Mouse (Mus musculus) limb, embryonic 10.5 days (tissue): ENCODE results near the gene Far1. TPM values are rescaled to one million over a fixed set of nuclear protein-coding genes. Genes with fewer than 3 reads are reported as not detected.
A peak's percentile ranks its signal among the peaks of the same experiment; 100 is the strongest.

Source experiments
- DNase-seq: peaks from one replicate; pipeline ENCODE4 v3.0.0-alpha.2; 2017; ENCODE audit warnings: low spot score
- H3K27ac ChIP-seq: fragments of 300-500 bp; sonication (generic); 2 replicates; pipeline ENCODE4 v1.5.1; 2016; ENCODE audit warnings: mild to moderate bottlenecking
- H3K27me3 ChIP-seq: fragments of 300-500 bp; sonication (generic); 2 replicates; pipeline ENCODE4 v1.6.1; 2016; ENCODE audit warnings: low read depth, mild to moderate bottlenecking; ENCODE audit not compliant: poor library complexity, severe bottlenecking
- H3K36me3 ChIP-seq: fragments of 300-500 bp; sonication (generic); 2 replicates; pipeline ENCODE4 v1.6.1; 2016; ENCODE audit warnings: mild to moderate bottlenecking, moderate library complexity
- H3K4me1 ChIP-seq: fragments of 300-500 bp; sonication (generic); 2 replicates; pipeline ENCODE4 v1.6.1; 2016
- H3K4me3 ChIP-seq: fragments of 300-500 bp; sonication (generic); 2 replicates; pipeline ENCODE4 v1.5.1; 2016; ENCODE audit warnings: mild to moderate bottlenecking, moderate library complexity
- H3K9me3 ChIP-seq: fragments of 300-500 bp; sonication (generic); replicated peaks from 2 replicates; pipeline ENCODE4 v1.6.1; 2016; ENCODE audit warnings: mild to moderate bottlenecking
- WGBS: fragments of 180-500 bp; shearing (Covaris S2); methylation state at CpG from one replicate; pipeline ENCODE4 v1.1.7; 2016; 5-methylcytosine and 5-hydroxymethylcytosine counted together
- polyA plus RNA-seq: library from polyadenylated mRNA; unstranded; fragments of >200 nt; fragmentation: Nextera tagmentation; extraction: Ambion mirVana; gene quantifications from 2 replicates; pipeline ENCODE4 v1.2.1, GENCODE M21; 2016

The Far1 gene
- polyA plus RNA-seq, 1 experiment from 2014 or later, result 73.2 TPM

DNA sequence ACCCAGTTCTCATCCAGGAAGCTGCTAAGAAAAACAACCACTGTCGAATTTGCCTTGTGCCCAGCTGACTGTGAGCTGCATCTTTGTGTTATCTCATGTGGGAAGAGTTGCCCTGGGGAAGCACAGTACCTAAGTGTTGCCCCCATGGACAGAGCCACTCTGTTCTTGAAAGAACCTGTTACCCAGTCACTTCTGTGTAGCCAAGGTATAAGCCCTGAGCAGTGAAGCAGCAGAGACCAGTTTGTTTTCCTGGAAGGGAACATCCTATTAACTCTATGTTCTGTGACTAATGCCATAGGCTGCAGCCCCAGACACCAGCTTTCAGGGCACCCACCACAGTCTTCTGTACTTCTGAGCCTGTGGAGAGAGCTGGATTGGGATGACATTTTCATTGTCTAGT is 76.7 kb downstream of the Far1 start:
- H3K27ac ChIP-seq, result no peak overlapping the region
- H3K9me3 ChIP-seq, result no peaks in the 10 kb centered on the region
- no peaks in the 10 kb centered on the region for H3K36me3 ChIP-seq
- H3K27me3 ChIP-seq, result no peaks in the 10 kb centered on the region
- H3K4me3 ChIP-seq, result no peak overlapping the region
- no peak for DNase-seq
- 65% methylated on average over 1 of the region's 1 CpGs for WGBS
- no peaks in the 10 kb centered on the region for H3K4me1 ChIP-seq

DNA sequence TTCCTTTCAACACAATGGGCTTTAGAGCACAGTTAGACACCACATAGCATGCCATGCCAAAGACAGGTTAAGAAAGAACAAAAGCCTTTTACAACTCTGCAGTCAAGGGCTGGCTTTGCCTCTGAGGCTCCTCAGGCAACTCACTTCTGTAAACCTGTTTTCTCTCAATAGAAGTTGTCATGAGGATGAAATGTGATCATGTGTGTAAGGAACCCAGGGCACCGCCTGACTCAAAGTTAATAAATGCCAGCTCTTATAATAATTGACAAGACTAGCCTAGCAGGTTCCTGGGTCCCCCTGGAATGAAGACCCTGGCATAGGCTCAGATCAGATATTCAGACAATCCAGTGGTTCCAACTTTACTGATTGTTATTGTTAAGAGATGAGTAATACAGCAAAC is 77.5 kb downstream of the Far1 start:
- Histone ChIP-seq H3K36me3 (no peaks in the 10 kb centered on the region), H3K9me3 (no peaks in the 10 kb centered on the region), H3K4me3 (no peak overlapping the region), H3K27ac (no peak overlapping the region), H3K4me1 (no peaks in the 10 kb centered on the region), H3K27me3 (no peaks in the 10 kb centered on the region)
- DNase-seq, result no peak
- 74% methylated on average over 1 of the region's 1 CpGs for WGBS

DNA sequence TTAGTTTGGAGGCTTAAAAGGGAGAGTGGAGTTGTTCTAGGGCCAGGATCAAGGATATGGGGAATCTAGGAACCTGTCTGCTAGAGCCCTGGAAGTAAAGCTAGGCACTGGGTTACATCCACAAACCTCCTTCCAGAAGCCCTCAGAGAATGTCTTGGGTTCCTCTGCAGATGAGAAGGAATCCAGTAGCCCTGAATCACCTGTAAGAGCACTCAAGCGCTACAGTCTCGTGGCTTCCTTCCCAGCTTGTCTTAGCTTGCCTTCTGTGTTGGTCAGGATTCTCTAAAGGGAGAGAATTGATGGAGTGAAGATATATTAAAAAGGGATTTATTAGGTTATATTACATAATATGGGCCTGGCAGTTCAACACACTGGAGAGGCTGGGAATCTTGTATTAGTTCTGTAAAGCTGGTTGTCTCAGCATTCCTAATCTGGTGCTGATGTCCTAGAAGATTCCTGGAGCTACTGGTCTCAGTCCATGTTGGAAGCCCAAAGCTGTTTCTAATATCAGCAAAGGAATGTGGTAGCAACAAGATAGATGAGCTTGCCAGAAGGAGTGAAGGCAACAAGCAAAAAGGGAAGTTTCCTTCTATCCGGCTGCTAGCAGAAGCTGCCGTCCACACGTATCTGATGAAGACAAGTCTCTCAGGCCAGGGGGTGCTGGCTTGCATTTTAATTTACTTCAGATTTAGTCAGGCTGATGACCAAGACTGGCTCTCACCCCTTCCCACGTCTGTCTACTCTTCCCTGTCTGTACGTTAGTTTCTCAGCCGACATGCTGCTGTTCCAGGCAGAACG is 78.1 kb downstream of the Far1 start:
- no peaks in the 10 kb centered on the region for H3K4me1 ChIP-seq
- no peaks in the 10 kb centered on the region for H3K9me3 ChIP-seq
- no peak overlapping the region for H3K4me3 ChIP-seq
- no peaks in the 10 kb centered on the region for H3K36me3 ChIP-seq
- no peak overlapping the region for H3K27ac ChIP-seq
- no peaks in the 10 kb centered on the region for H3K27me3 ChIP-seq
- no peak for DNase-seq
- WGBS, result 81% methylated on average over 9 of the region's 9 CpGs

DNA sequence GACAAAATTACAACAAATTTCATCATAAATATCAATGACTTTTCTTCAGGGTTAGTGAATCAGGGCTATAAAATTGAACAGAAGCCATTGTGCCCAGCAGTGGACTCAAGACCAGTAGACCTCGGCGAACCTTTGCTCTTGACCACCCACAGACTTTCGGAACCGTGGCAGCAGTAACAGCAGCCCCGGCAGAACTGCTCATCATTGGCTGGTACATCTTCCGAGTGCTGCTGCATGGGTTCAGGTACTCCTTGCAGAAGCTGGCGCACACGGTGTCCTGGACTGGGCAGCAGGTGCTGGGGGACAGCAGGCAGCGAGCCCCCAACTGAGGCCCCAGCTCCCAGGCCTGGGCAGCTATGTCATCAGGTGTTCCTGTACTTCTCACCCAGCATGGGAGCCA is 79.1 kb downstream of the Far1 start:
- H3K27ac ChIP-seq, result no peak overlapping the region
- 90% methylated on average over 9 of the region's 9 CpGs for WGBS

DNA sequence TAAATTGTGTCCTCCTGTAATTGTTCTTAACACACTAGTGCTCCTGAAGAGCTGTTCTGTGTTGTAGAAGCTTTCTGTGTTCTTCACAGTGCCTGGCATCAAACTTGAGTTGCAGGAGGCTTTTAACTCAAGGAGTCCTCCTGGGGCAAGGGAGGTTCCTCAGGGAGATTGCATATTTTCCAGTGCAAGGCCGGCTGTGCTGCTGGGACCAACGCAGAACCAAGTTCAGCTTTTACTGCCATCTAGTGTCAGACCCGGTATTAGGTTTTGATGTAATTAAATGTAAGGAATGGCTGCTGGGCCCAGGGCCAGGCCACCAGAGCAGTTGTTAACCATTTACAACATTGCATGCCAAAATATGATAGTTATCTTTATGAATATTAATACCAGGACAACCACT is 80.7 kb downstream of the Far1 start:
- Histone ChIP-seq H3K4me3 (no peak overlapping the region), H3K4me1 (no peaks in the 10 kb centered on the region), H3K27ac (no peak overlapping the region), H3K9me3 (no peaks in the 10 kb centered on the region), H3K27me3 (no peaks in the 10 kb centered on the region), H3K36me3 (no peaks in the 10 kb centered on the region)
- 1% methylated on average over 3 of the region's 3 CpGs for WGBS
- peak; percentile 36 for DNase-seq

More for the DNA sequence above, 79.1 kb downstream of the Far1 start:
- Histone ChIP-seq H3K27me3 (no peaks in the 10 kb centered on the region), H3K36me3 (no peaks in the 10 kb centered on the region), H3K4me3 (no peak overlapping the region), H3K4me1 (no peaks in the 10 kb centered on the region), H3K9me3 (no peaks in the 10 kb centered on the region)
- DNase-seq, result no peak

DNA sequence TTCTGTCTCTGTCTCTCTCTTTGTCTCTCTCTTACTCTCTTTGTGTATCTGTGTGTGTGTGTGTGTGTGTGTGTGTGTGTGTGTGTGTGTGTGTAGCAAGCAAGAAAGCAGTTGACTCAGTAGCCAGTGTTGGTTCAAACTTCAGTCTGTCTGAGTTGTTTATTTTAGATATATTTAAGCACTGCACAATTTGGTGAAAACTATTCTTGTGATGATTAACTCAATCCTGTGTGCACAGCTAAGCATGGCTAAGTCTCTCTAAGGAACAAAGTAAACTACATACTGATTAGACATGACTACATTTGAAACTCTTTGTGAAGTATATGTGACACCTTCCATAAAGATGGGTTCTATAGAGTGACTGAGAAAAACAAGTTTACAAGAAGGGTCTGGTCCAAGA is 83.6 kb downstream of the Far1 start:
- no peaks in the 10 kb centered on the region for H3K27me3 ChIP-seq
- no peaks in the 10 kb centered on the region for H3K9me3 ChIP-seq
- no peak for DNase-seq
- H3K4me1 ChIP-seq, result no peaks in the 10 kb centered on the region
- no peaks in the 10 kb centered on the region for H3K36me3 ChIP-seq
- no peak overlapping the region for H3K27ac ChIP-seq
- H3K4me3 ChIP-seq, result no peak overlapping the region

DNA sequence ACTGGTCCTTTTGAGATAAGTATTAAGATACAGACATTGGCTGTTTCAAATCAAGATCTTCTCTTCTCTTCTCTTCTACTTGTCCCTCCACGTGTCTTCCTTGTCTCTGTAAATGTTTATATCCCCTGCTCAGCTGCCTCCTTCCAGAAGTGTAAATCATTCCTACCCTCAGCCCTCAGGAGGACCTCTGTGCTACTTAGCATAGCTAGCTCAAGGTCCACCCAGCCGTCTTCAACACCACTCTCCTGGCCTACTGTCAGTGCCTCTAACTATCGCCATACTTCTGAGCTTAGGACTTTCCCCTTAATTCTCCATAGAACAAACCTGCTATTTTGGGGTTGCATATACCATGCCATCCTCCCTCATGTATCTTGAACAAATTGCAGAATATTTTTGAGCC is 88.2 kb downstream of the Far1 start:
- Histone ChIP-seq H3K27me3 (no peaks in the 10 kb centered on the region), H3K9me3 (no peaks in the 10 kb centered on the region), H3K27ac (no peak overlapping the region), H3K4me3 (no peak overlapping the region), H3K36me3 (no peaks in the 10 kb centered on the region), H3K4me1 (no peaks in the 10 kb centered on the region)
- peak; percentile 7 for DNase-seq
- 81% methylated on average over 3 of the region's 3 CpGs for WGBS

DNA sequence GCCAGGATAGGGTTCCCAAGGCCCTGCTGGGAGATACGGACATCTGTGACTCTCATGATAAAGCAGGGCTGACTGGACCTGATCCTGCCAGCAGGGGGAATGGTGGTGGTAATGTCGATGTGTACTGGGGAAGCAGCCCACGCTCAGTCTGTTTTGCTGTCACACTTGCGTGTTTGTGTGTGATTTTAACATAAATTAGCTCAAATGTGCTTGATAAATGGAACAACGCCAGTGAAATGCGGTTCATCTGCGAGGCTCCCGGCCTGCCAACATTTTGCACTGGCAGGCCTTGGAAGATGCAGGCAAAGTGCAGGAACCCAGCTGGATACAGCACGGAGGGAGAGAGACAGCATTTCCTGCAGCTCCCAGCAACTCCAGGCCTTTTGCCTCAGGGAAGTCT is 94.3 kb downstream of the Far1 start:
- WGBS, result 52% methylated on average over 9 of the region's 9 CpGs
- DNase-seq, result no peak

DNA sequence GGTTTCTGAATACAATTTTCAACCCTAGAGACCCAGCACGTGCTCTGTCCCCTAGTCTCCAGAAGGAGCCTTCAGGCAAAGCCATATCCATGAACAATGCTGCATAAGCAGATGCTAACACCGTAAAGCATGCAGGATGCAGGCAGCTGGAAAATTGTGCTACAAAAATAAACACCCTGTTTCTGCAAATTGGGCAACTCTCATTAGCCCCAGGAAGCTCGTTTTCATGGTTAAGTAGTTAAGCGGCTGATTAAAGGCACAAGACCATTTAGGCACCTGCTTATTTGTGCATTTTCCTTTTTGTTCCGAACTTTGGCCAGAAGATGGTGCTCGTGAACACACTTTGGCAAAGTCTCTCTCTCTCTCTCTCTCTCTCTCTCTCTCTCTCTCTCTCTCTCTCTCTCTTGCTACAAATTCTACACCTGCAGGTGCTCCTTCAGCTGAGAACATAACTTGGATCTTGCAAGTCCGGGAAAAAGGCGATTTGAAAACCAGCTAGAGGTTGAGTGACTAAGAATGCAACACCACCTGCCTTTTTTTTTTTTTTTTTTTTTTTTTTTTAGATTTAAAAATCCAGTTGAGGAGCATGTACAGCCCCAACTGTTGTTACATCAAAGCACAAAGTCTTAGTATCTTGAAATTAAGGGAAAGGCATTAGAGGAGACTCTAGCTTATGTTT is 95.5 kb downstream of the Far1 start:
- Histone ChIP-seq H3K4me3 (no peak overlapping the region), H3K4me1 (0 out of 2 replicates have a peak, but pooled peaks cover 3% of the 10 kb centered on the region), H3K36me3 (no peaks in the 10 kb centered on the region), H3K27ac (no peak overlapping the region), H3K9me3 (no peaks in the 10 kb centered on the region), H3K27me3 (no peaks in the 10 kb centered on the region)
- peak; percentile 40 for DNase-seq
- 29% methylated on average over 8 of the region's 8 CpGs for WGBS

More for the DNA sequence above, 94.3 kb downstream of the Far1 start:
- H3K4me3 ChIP-seq, result no peak overlapping the region
- H3K4me1 ChIP-seq, result 0 out of 2 replicates have a peak, but pooled peaks cover 3% of the 10 kb centered on the region
- no peaks in the 10 kb centered on the region for H3K36me3 ChIP-seq
- no peaks in the 10 kb centered on the region for H3K27me3 ChIP-seq
- H3K27ac ChIP-seq, result no peak overlapping the region
- H3K9me3 ChIP-seq, result no peaks in the 10 kb centered on the region

DNA sequence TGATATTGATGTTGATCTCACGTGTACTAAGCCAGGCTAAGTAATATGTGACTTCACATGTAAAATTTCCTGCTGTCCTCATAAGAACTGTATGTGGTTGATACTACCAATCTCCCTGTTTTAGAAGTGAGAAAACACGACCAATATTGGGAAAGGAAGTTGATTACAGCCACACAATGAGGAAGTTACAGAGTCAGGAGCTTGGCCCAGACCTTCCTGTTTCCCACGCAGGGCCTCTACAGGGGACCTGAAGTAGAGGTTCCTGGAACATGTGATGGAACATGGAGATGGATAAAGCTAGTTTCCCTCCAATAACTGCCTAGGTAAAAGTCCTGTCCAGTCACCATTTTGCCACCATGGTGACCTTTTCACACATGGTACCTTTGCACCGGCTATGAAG is 99.0 kb downstream of the Far1 start:
- no peaks in the 10 kb centered on the region for H3K36me3 ChIP-seq
- DNase-seq, result no peak
- H3K27ac ChIP-seq, result no peak overlapping the region
- H3K27me3 ChIP-seq, result no peaks in the 10 kb centered on the region
- 0 out of 2 replicates have a peak, but pooled peaks cover 3% of the 10 kb centered on the region for H3K4me1 ChIP-seq
- no peaks in the 10 kb centered on the region for H3K9me3 ChIP-seq
- H3K4me3 ChIP-seq, result no peak overlapping the region
- 89% methylated on average over 4 of the region's 4 CpGs for WGBS

DNA sequence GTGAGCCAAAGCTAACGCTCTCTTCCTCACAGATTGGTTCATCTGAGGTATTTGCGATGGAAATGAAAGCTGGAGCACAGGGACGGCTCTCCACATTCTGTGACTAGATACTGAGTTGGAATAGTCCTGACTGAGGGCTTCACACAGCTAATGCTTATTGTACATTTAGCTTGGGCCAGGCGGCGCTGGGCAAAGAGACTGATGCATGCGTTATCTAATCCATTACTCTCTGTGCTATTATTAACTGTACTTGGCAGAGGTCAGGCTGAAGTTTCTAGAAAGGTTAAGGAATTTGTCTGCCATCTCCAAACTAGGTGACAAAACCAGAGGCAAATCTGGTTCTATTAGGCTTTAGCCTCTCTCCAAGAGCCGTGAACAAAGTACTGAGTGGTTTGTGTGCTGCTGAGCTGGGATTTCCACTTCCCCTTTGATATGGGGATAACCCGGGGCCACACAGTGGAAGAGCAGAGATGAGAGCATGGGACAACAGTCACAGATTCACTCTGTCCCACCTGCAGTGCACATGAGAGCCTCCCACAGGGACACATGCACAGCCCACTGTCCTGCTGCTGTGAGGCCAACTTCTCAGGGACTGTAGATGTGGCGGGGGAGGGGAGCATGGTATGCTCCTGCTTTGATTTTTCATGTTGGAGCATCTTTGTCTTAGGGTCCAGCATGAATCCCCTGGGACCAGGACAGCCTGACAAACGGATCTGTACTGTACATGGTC is 100.7 kb downstream of the Far1 start:
- no peak overlapping the region for H3K4me3 ChIP-seq
- H3K36me3 ChIP-seq, result no peaks in the 10 kb centered on the region
- H3K4me1 ChIP-seq, result no peaks in the 10 kb centered on the region
- H3K27ac ChIP-seq, result no peak overlapping the region
- no peaks in the 10 kb centered on the region for H3K9me3 ChIP-seq
- 86% methylated on average over 10 of the region's 10 CpGs for WGBS
- no peaks in the 10 kb centered on the region for H3K27me3 ChIP-seq
- no peak for DNase-seq

DNA sequence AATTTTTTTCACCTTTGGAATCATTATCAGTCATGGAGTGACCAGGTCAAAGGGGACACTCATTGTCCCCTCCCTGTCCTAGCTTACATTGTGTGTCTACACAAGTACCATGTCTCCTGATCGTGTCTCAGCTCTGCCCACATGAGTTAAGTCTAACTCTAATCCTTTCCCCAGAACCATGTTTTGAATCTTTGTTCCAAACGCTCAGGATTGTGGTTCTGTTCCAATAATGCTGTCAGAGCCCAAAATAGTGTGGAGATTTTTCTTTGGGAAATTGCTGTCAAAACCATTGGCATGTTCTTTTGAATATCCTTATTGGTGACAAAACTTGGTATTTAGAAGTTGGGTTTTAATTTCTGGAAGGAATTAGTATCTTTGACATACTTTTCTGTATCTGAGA is 105.5 kb downstream of the Far1 start:
- DNase-seq, result no peak
- no peak overlapping the region for H3K27ac ChIP-seq
- H3K27me3 ChIP-seq, result no peaks in the 10 kb centered on the region
- no peak overlapping the region for H3K4me3 ChIP-seq
- no peaks in the 10 kb centered on the region for H3K36me3 ChIP-seq
- H3K4me1 ChIP-seq, result 0 out of 2 replicates have a peak, but pooled peaks cover 6% of the 10 kb centered on the region
- no peaks in the 10 kb centered on the region for H3K9me3 ChIP-seq
- WGBS, result 88% methylated on average over 2 of the region's 2 CpGs

DNA sequence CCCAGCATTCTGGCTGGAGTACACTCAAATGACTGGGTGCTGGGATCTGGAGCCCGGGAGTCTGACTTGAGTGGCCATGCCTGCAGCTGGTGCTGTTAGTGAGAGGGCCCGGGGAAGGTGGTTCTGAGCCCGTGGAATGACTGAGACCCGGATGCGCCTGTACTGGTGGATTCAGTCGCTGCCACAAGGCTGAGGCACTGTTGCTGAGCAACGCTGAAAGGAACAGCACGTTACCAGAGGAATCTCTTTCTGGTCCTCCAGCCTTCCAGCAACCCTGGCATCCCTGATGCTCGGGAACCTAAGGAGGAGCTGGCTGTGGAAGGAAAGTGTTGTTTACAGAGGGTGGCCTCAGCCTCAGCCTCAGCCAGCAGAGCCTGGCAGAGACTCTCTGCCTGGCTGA is 106.1 kb downstream of the Far1 start:
- WGBS, result 85% methylated on average over 9 of the region's 9 CpGs
- DNase-seq, result no peak
- Histone ChIP-seq H3K4me1 (0 out of 2 replicates have a peak, but pooled peaks cover 6% of the 10 kb centered on the region), H3K27me3 (no peaks in the 10 kb centered on the region), H3K9me3 (no peaks in the 10 kb centered on the region), H3K27ac (no peak overlapping the region), H3K36me3 (no peaks in the 10 kb centered on the region), H3K4me3 (no peak overlapping the region)
